Mouse (Mus musculus) intestine, embryonic 14.5 days (tissue): ENCODE data around the gene Gramd1b. TPM values are rescaled to one million over a fixed set of nuclear protein-coding genes. Genes with fewer than 3 reads are reported as not detected.
A peak's percentile ranks its signal among the peaks of the same experiment; 100 is the strongest.

ENCODE experiments used
- ATAC-seq: fragments of 200-750 bp; cut with Nextera tagmentation; replicated peaks from 2 replicates; pipeline ENCODE4 v1.8.0; 2017; ENCODE audit warnings: low read depth, moderate number of reproducible peaks, moderate TSS enrichment, moderate library complexity; ENCODE audit not compliant: low FRiP score, low TSS enrichment
- DNase-seq: peaks from one replicate; pipeline ENCODE4 v3.0.0-alpha.2; 2018; ENCODE audit warnings: low spot score
- H3K27ac ChIP-seq: fragments of 300-500 bp; sonication (generic); 2 replicates; pipeline ENCODE4 v1.5.1; 2014; ENCODE audit warnings: low read depth, mild to moderate bottlenecking, control low read depth
- H3K27me3 ChIP-seq: fragments of 300-500 bp; sonication (generic); replicated peaks from 2 replicates; pipeline ENCODE4 v1.6.1; 2014; ENCODE audit warnings: low read length, control low read depth; ENCODE audit not compliant: control insufficient read depth, insufficient read depth
- H3K36me3 ChIP-seq: fragments of 300-500 bp; sonication (generic); 2 replicates; pipeline ENCODE4 v1.6.1; 2014; ENCODE audit warnings: low read length, control low read depth; ENCODE audit not compliant: control insufficient read depth, insufficient read depth
- H3K4me1 ChIP-seq: fragments of 300-500 bp; sonication (generic); replicated peaks from 2 replicates; pipeline ENCODE4 v1.6.1; 2014; ENCODE audit warnings: low read length, control low read depth, mixed read lengths; ENCODE audit not compliant: control insufficient read depth, insufficient read depth
- H3K4me2 ChIP-seq: fragments of 300-500 bp; sonication (generic); 2 replicates; pipeline ENCODE4 v1.6.1; 2014; ENCODE audit warnings: low read length
- H3K4me3 ChIP-seq: fragments of 300-500 bp; sonication (generic); 2 replicates; pipeline ENCODE4 v1.5.1; 2014; ENCODE audit warnings: low read depth, low read length, control low read depth, mixed read lengths
- H3K9ac ChIP-seq: fragments of 300-500 bp; sonication (generic); 2 replicates; pipeline ENCODE4 v1.6.1; 2014; ENCODE audit warnings: mild to moderate bottlenecking, low read length
- H3K9me3 ChIP-seq: fragments of 300-500 bp; sonication (generic); 2 replicates; pipeline ENCODE4 v1.6.1; 2016; ENCODE audit warnings: low read length, control low read depth; ENCODE audit not compliant: control insufficient read depth
- WGBS: fragments of 180-500 bp; shearing (Covaris S2); extraction: QIAGEN DNeasy Blood & Tissue Kit; methylation state at CpG from one replicate; pipeline ENCODE4 v1.1.7; 2014; 5-methylcytosine and 5-hydroxymethylcytosine counted together
- polyA plus RNA-seq: library from polyadenylated mRNA; unstranded; fragments of >200 nt; fragmentation: Nextera tagmentation; extraction: Ambion mirVana; gene quantifications from 2 replicates; pipeline ENCODE4 v1.2.1, GENCODE M21; 2014

Gramd1b gene
- polyA plus RNA-seq = 3.5 and 4.8 TPM in 2 replicates

DNA sequence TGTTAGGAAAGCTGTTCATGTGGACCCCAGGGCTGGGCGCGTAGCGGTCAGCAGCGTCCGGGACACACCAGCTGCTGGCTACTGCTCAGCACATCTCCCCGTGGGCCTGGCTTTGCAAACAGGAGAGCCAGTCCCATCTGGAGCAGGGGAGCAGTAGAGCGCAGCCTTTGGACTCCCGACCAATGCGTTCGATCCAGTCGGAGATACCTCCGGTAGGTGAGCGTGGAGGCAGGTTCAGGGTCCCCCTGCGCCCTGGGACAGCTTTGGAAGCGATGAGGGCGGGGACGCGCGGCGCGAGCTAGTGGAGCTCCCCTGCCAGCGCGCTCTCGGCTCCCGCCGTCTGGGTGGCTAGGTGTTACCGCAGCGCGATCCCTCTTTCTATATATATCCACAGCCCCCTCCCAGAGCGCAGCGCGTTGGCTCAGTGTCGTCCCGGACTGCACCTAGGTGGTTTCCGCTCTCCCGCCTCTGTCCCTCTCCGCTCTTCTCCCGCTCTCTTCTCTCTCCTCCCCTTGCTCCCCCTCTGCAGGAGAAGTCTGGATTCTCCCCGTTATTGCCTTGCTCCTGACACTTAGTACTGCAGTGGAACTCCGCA, at the start of gene Gramd1b:
TSS of gene Gramd1b (minus strand) at position 357 of the 595 bp plus-strand sequence.
- Histone ChIP-seq H3K9me3 (no peaks in the 10 kb centered on the region), H3K4me2 (peak within 1 kb of the TSS; percentile 86), H3K36me3 (no peaks in the 10 kb centered on the region), H3K27me3 (peaks cover 12% of the 10 kb centered on the region; the same call in 1 of the 2 replicates), H3K27ac (no peak within 1 kb of the TSS), H3K4me3 (peak within 1 kb of the TSS; percentile 44), H3K9ac (peak within 1 kb of the TSS; percentile 38), H3K4me1 (no peaks in the 10 kb centered on the region; the same call in 1 of the 2 replicates)
- DNase-seq (peak; percentile 76), ATAC-seq (peak; percentile 58)
- WGBS = 1% methylated on average over 40 of the region's 40 CpGs

DNA sequence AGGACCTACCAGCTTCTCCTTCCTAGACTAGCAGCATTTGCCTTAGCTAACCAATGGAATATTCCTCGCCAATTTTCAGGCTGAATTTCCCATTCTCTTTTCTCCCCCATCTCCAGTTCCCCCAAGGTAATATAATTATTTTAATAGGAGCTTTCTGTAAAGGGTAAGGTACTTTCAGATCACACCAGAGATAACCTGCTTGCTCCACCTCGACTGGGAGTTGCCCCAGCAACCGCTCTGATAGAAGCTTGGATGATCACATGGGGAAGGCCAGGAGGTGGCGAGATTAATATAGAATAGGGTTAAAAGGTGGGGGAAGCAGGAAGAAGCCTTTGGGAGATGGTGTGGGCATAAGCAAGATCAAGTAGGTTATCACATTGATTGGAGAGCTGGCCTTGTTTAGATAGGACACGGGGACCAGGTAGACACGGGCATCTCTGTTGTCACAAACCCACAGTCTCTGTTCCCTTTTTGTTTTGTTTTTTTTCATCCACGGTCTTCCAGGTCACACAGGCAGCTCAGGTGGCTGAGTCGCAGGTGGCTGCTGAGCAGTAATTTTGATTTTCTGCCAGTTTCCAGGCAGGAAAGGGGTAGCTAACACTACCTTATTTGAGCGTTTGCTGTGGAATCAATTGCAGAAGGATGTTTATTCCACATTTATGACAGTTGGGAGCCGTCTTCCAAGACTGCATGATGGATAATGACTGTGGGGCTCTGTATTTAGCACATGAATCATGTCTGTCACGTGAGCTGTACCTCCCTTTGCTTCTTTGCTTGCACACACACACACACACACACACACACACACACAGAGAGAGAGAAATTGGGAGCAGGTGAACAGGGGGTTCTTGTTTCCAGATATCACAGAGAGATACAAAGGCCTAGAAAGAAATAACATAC, 47.8 kb upstream of the Gramd1b start:
- ATAC-seq (no peak), DNase-seq (no peak)
- no peak overlapping the region for H3K4me2 ChIP-seq
- H3K36me3 ChIP-seq = no peaks in the 10 kb centered on the region
- H3K9me3 ChIP-seq = no peaks in the 10 kb centered on the region
- WGBS = 63% methylated on average over 11 of the region's 11 CpGs
- H3K4me1 ChIP-seq = peaks cover 5% of the 10 kb centered on the region; the same call in 1 of the 2 replicates
- H3K27me3 ChIP-seq = no peaks in the 10 kb centered on the region
- H3K9ac ChIP-seq = no peak overlapping the region
- no peak overlapping the region for H3K27ac ChIP-seq
- no peak overlapping the region for H3K4me3 ChIP-seq

DNA sequence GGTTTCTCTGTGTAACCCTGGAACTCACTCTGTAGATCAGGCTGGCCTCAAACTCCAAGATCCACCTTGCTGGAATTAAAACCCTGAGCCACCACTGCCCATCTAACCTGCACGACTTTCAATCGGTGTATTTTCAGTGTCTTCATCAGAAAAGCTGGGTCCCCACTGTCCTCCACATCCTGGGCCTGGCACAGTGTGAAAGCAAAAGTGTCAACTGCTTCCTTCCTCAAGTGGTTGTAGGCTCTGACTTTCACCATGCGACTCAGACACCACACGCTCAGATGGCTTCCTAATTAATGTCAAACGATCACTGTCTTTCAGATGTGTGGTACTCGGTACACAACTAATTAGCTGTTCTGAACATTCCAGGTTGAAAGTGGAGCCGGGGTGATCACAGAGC, 45.9 kb upstream of the Gramd1b start:
- Histone ChIP-seq H3K27me3 (no peaks in the 10 kb centered on the region), H3K9me3 (no peaks in the 10 kb centered on the region), H3K4me3 (no peak overlapping the region), H3K27ac (no peak overlapping the region), H3K4me1 (peaks cover 5% of the 10 kb centered on the region; the same call in 1 of the 2 replicates), H3K9ac (no peak overlapping the region), H3K36me3 (no peaks in the 10 kb centered on the region), H3K4me2 (no peak overlapping the region)
- 80% methylated on average over 7 of the region's 7 CpGs for WGBS
- no peak for DNase-seq
- ATAC-seq = no peak

DNA sequence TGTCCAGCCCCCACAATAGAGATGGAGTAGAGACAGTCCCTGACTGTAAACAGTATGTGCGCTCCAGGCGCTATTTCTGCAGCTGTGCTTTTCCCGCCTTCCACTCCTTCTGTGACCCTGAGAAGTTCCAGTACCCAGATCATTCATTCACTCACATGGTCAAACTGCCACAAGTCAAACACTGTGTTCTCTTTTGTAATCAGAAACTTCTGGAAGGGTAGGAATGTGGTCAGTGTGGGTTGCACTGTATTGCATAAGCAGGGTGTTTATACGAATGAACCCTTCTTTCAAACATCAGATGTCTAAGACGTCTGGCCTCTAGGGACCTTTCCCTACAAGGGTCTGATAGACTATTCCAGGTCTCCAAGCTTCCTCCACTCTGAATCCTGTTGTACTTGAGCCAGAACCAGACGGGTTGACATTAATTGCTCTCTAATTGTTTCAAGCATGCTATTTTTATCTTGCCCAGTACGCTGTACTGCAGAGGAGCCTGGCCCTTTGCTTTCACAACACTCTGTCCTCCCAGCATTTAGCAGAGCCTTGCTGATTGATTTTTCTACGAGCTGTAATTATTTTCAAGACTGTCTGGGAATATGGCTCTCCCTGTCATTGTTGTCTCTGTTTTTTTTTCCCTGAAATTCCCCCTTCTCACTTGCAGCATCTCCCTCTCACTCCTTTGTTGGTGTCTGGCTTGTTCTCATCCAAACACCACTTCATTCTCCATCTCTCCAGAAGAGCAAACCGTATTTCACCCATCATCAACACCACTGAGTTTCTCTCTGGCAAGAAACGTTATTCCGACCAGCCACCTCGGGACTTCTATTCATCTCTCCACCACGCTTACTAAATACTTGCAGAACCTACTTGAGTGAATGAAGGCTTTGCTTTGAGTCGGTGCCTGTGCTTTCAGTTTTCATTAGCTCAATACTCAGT, 44.1 kb upstream of the Gramd1b start:
- H3K4me3 ChIP-seq = no peak overlapping the region
- DNase-seq = peak; percentile 54
- H3K27ac ChIP-seq = no peak overlapping the region; the same call in 1 of the 2 replicates
- no peak overlapping the region for H3K9ac ChIP-seq
- no peak overlapping the region for H3K4me2 ChIP-seq
- H3K36me3 ChIP-seq = no peaks in the 10 kb centered on the region
- H3K27me3 ChIP-seq = no peaks in the 10 kb centered on the region
- H3K9me3 ChIP-seq = no peaks in the 10 kb centered on the region
- WGBS = 35% methylated on average over 14 of the region's 14 CpGs
- ATAC-seq = peak; percentile 55; the same call in 1 of the 2 replicates
- H3K4me1 ChIP-seq = peaks cover 5% of the 10 kb centered on the region; the same call in 1 of the 2 replicates

DNA sequence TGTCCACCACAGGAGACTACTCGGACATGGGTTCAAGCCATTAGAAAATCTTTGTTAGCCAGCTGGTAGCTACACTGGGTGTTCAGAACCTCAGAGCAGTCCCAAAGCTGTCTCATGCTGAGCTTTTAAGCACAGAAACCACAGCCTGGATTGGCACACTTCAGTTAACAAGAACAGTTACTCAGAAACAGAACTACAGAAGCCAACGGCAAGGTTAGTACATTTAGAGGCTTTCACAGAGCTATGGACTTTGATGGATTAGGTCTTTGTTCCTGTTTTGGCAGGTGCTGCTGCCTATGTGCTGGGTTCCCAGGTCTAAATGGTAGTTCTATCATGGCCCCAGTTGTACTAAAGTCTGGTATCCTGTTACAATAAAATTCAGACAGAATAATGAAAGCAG, 40.1 kb upstream of the Gramd1b start:
- no peak overlapping the region for H3K9ac ChIP-seq
- no peak overlapping the region for H3K27ac ChIP-seq
- no peaks in the 10 kb centered on the region for H3K9me3 ChIP-seq
- H3K4me3 ChIP-seq = no peak overlapping the region
- H3K4me1 ChIP-seq = peaks cover 5% of the 10 kb centered on the region; the same call in 1 of the 2 replicates
- ATAC-seq = no peak
- 75% methylated on average over 2 of the region's 2 CpGs for WGBS
- no peaks in the 10 kb centered on the region for H3K36me3 ChIP-seq
- no peak for DNase-seq
- no peak overlapping the region for H3K4me2 ChIP-seq
- no peaks in the 10 kb centered on the region for H3K27me3 ChIP-seq

DNA sequence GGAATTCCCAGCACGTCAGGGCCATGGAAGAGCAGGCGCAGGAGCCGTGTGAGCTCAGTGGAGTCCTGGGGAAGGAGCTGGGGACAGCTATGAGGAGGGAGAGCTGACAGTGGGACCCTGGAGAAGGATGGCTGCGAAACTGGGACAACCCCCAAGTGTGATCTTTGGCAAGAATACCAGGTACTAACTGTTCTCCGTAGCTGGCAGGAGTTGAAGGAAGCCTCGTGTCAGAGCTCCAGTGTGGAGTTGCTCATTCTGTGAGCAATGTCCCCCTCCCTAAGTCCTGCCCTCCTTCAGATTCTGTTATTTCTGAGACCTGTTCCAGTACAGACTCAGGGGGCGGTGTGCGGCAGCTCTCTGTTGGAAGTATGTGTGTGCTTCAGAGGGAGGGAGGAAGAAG, 36.9 kb upstream of the Gramd1b start:
- no peak overlapping the region for H3K4me2 ChIP-seq
- WGBS = 75% methylated on average over 8 of the region's 8 CpGs
- no peaks in the 10 kb centered on the region for H3K27me3 ChIP-seq
- H3K9ac ChIP-seq = no peak overlapping the region
- no peak overlapping the region for H3K27ac ChIP-seq
- H3K36me3 ChIP-seq = no peaks in the 10 kb centered on the region
- no peak overlapping the region for H3K4me3 ChIP-seq
- DNase-seq (no peak), ATAC-seq (no peak)
- no peaks in the 10 kb centered on the region for H3K4me1 ChIP-seq
- no peaks in the 10 kb centered on the region for H3K9me3 ChIP-seq

DNA sequence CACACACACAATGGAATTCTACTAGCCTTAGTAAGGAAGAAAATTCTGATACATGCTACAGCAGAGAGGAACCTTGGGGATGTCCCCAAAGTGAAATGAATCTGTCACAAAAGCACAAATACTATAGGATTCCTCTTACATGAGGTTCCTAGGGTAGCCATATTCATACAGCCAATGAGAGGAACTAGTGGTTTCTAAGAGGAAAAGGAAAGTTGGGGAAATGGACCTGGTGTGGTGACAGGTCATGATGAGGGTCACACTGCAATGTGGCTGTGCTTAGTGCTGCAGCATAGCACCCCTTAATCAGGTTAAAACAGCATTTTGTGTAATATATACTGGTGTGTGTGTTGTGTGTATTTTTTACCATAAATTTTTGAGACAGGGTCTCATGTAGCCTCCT, 32.6 kb upstream of the Gramd1b start:
- Histone ChIP-seq H3K9me3 (no peaks in the 10 kb centered on the region), H3K4me1 (no peaks in the 10 kb centered on the region), H3K9ac (no peak overlapping the region), H3K36me3 (no peaks in the 10 kb centered on the region), H3K4me3 (no peak overlapping the region), H3K27ac (no peak overlapping the region), H3K27me3 (no peaks in the 10 kb centered on the region), H3K4me2 (no peak overlapping the region)
- DNase-seq = no peak
- ATAC-seq = no peak

DNA sequence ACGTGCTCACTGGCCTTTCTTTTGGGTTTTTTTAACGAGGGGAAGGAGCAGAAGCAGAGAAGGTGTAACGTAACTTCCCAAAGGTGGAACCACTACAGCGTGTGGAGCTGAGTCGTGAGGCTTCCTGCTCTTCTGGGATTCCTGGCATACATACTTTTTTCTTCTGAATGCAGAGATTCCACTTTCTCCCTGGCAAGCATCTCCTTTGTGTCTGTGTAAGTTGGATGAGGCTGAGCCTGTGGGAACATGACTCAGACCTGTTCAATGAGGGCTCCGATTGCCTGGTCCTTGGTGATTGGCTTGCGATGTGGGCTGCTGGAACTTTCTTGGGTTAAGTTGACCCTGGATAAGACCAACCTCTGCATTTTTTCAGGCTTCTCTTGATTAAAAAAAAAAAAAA, 28.5 kb upstream of the Gramd1b start:
- Histone ChIP-seq H3K27me3 (no peaks in the 10 kb centered on the region), H3K4me2 (no peak overlapping the region), H3K9ac (no peak overlapping the region), H3K4me3 (no peak overlapping the region), H3K36me3 (no peaks in the 10 kb centered on the region), H3K9me3 (no peaks in the 10 kb centered on the region), H3K27ac (no peak overlapping the region), H3K4me1 (no peaks in the 10 kb centered on the region)
- no peak for ATAC-seq
- WGBS = 78% methylated on average over 7 of the region's 7 CpGs
- no peak for DNase-seq
